Mouse (Mus musculus) liver, embryonic 14.5 days (tissue): ENCODE data around the gene Luzp2.

Experiments
- CTCF ChIP-seq: IDR thresholded peaks from 2 replicates; pipeline ENCODE4 v1.5.1; 2016; ENCODE audit warnings: antibody characterized with exemption, low read depth, control low read depth
- EP300 ChIP-seq: IDR thresholded peaks from 2 replicates; pipeline ENCODE4 v1.6.1; 2016; ENCODE audit warnings: antibody characterized with exemption, low read depth

GRCm38 (mm10) chr7:54893709-54894627, 58.7 kb downstream of the Luzp2 start:
- TF ChIP-seq CTCF: no peak
- no peak for TF ChIP-seq EP300
